Mouse (Mus musculus): Measurements from ENCODE around the gene Yaf2. TPM values are rescaled to one million over a fixed set of nuclear protein-coding genes. Genes with fewer than 3 reads are reported as not detected.

The Yaf2 gene
- polyA plus RNA-seq, 1 experiment, result 27.3 TPM

Other genes with a start within 250 kb of the Yaf2 start
- gene Gxylt1, start 61.8 kb downstream of the Yaf2 start, polyA plus RNA-seq (2012; rRNA removed), result 3.8 and 6.8 TPM in 2 replicates
- gene Zcrb1, start 61.4 kb upstream of the Yaf2 start, polyA plus RNA-seq (2012; rRNA removed), result 30.4 and 31.6 TPM in 2 replicates
- 12.6 and 21.5 TPM in 2 replicates for gene Pphln1, start 61.4 kb upstream of the Yaf2 start, polyA plus RNA-seq (2012; rRNA removed)

Data from lung, adult 2 months (tissue).